Mouse (Mus musculus): Measurements from ENCODE around the gene Cacng6.

Cacng6 gene

GRCm38 (mm10) chr7:3420466-3420865 lies 3.5 kb upstream of the Cacng6 start:
- no peak for DNase-seq (ENCODE audit: low read depth, low spot score)

- no peak for DNase-seq (ENCODE audit: low read depth, low spot score)
Observed at GRCm38 (mm10) chr7:3421297-3421696, 2.7 kb upstream of the Cacng6 start.

- no peak for DNase-seq (ENCODE audit: low read depth, low spot score)
Observed at GRCm38 (mm10) chr7:3422051-3422450, 1.9 kb upstream of the Cacng6 start.

DNA sequence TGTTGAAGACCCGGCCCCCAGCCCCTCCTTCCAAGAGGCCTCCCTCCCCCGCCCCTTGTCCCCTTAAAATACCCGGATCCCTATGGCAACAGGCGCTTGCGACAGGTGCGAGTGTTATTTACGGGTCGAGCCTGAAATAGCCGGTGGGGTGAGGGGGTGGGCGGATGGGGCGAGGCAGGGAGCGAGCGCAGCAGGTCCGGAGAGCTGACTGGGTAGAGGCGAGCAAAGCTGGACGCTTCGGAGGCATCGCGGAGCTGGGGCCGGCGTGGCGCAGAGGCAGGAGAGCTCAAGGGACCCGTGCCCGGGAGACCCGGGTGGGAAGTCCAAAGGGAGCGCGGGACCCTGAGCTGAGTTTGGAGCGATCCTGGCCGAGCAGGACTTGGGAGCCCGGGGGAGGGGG lies 565 bp upstream of the Cacng6 start:
- no peak for DNase-seq (ENCODE audit: low read depth, low spot score)

- no peak for DNase-seq (ENCODE audit: low read depth, low spot score)
Observed at GRCm38 (mm10) chr7:3425141-3425540, 1.1 kb downstream of the Cacng6 start.

- DNase-seq (ENCODE audit: low read depth, low spot score) = no peak
Observed at GRCm38 (mm10) chr7:3430161-3430560, 6.2 kb downstream of the Cacng6 start.

DNA sequence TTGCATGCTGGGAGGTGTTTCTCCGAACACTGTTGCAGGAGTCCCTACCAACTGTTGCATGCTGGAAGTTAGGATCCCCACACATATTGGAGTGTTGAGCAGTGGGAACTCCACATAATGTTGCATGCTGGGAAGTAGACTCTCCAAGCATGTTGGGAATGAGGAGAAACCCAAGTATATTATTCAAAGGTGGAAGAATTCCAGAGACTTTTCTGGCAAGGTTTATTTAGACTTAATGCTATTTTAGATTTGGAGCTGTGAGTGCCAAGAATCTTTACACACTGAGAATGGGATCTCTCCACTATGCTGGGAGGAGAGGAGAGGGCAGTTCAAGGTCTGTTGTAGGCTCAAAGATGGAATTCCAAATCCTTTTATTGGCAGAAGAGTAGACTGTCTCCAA lies 8.1 kb downstream of the Cacng6 start:
- DNase-seq (ENCODE audit: low read depth, low spot score) = no peak

DNA sequence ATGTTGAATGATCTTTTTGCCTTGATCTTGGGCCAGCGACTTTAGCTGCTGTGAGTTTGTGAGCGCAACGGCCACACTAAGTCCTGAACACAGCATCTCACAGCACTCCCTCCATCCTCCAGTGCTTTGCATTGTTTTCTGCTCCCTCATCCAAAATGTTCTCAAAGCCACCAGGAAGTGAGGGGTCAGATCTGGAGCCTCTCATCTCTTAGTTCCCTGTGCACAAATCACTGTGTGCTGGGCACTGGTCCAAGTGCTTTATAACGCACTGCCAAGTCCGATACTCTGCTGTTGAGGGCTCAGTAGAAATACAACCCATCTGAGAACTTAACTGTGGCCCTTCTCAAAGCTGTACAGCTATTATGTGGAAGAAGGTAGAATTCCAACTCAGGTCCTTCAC lies 13.9 kb downstream of the Cacng6 start:
- no peak for DNase-seq (ENCODE audit: low read depth, low spot score)

GRCm38 (mm10) chr7:3439984-3440383 lies 16.0 kb downstream of the Cacng6 start:
- no peak for DNase-seq (ENCODE audit: low read depth, low spot score)

GRCm38 (mm10) chr7:3440526-3440925 lies 16.5 kb downstream of the Cacng6 start:
- DNase-seq (ENCODE audit: low read depth, low spot score) = no peak

- no peak for DNase-seq (ENCODE audit: low read depth, low spot score)
Observed at GRCm38 (mm10) chr7:3442476-3443062, 18.6 kb downstream of the Cacng6 start.

GRCm38 (mm10) chr7:3444678-3445077 lies 20.7 kb downstream of the Cacng6 start:
- no peak for DNase-seq (ENCODE audit: low read depth, low spot score)

GRCm38 (mm10) chr7:3446584-3446983 lies 22.6 kb downstream of the Cacng6 start:
- no peak for DNase-seq (ENCODE audit: low read depth, low spot score)

DNA sequence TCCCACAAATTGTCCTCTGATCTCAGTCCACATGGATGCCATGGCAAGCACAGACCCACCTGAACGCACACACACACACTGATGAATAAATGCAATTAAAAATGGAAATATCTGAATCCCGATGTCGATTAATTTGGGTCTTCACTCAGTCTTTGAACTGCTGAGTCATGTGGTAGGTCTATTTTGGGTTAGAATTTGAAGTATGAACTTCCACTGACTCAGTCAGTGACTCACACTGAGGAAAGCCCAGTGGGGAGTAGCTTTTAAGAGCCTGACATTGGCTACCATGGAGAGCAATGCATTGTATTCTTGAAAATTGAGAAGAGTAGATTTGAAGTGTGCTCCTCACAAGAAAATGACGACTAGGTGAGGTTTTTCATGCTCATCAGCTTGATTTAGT lies 23.0 kb downstream of the Cacng6 start:
- DNase-seq (ENCODE audit: low read depth, low spot score) = no peak

GRCm38 (mm10) chr7:3448737-3449454 lies 24.9 kb downstream of the Cacng6 start:
- peak; percentile 64 for DNase-seq (ENCODE audit: low read depth, low spot score)

- DNase-seq (ENCODE audit: low read depth, low spot score) = no peak
Observed at GRCm38 (mm10) chr7:3450671-3451070, 26.7 kb downstream of the Cacng6 start.

- no peak for DNase-seq (ENCODE audit: low read depth, low spot score)
Observed at GRCm38 (mm10) chr7:3451161-3451560, 27.2 kb downstream of the Cacng6 start.

DNA sequence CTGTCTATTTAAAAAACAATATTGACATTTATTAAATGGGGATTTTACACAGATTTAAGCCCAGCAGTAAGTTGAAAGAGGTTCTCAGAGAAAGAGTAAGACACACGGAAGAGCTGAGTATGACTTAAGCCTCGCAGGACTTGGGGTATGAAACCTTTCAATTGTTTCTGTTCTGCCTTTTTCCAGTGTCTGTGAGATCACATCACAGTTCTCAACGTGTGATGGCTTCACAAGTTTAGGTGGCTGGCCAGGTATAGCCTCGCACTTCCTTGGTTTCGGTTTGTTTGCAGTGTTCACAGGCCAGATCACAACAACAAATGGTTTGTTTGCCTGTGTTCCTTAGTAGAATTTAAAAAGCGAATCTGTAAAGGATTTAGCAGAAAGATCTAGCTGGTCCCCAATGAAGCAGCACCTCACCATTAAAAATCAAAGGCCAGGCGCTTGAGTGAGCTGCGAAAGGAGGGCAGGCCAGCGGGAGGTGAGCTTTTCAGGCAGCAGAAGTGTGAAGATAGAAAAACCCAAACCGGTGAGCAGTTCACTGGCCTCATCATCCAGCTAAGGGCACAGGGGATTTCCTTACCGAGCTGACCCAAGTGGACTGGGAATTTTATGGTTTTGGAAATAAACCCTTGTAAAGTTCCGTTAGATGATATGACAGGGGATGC lies 29.0 kb downstream of the Cacng6 start:
- DNase-seq (ENCODE audit: low read depth, low spot score) = no peak

- no peak for DNase-seq (ENCODE audit: low read depth, low spot score)
Observed at GRCm38 (mm10) chr7:3453486-3454183, 29.6 kb downstream of the Cacng6 start.

- DNase-seq (ENCODE audit: low read depth, low spot score) = no peak
Observed at GRCm38 (mm10) chr7:3457111-3457840, 33.3 kb downstream of the Cacng6 start.

DNA sequence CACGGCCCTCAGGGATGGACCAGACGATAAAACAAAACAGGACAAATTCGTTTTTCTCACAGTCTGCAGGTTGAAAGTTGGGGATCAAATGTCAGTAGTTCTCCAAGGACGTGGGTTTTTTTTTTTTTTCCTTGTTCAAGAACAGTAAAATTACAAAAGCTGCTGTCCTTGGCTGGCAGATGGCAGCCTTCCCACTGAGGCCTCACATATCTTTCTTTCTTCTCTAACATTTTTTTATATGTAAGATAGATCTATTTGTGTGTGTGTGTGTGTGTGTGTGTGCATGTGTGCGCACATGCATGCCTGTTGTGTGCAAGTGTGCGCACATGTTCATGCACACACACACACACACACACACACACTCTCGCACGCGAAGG lies 33.8 kb downstream of the Cacng6 start:
- DNase-seq (ENCODE audit: low read depth, low spot score) = no peak

GRCm38 (mm10) chr7:3460261-3460660 lies 36.3 kb downstream of the Cacng6 start:
- DNase-seq (ENCODE audit: low read depth, low spot score) = no peak

Data from embryo, embryonic 11.5 days (tissue).